Mouse (Mus musculus) liver, adult 2 months (tissue): ENCODE measurements around the gene Tmem178b. TPM values are rescaled to one million over a fixed set of nuclear protein-coding genes. Genes with fewer than 3 reads are reported as not detected.

ENCODE experiments used
- DNase-seq: peaks from one replicate; pipeline ENCODE4 v3.0.0-alpha.2; 2011; ENCODE audit warnings: low read depth, low spot score; ENCODE audit errors: extremely low read depth
- H3K27ac ChIP-seq: fragments of 200-500 bp; replicated peaks from 2 replicates; pipeline ENCODE4 v1.5.1; 2012; ENCODE audit warnings: low read depth, mild to moderate bottlenecking, control low read depth, inconsistent platforms, low read length; ENCODE audit not compliant: insufficient read depth
- H3K27me3 ChIP-seq: fragments of 200-500 bp; 2 replicates; pipeline ENCODE4 v1.6.1; 2012; ENCODE audit warnings: mild to moderate bottlenecking, moderate library complexity, low read length, inconsistent platforms; ENCODE audit not compliant: control insufficient read depth, insufficient read depth
- H3K36me3 ChIP-seq: fragments of 200-500 bp; 2 replicates; pipeline ENCODE4 v1.6.1; 2012; ENCODE audit warnings: low read length, inconsistent platforms; ENCODE audit not compliant: control insufficient read depth, insufficient read depth
- H3K4me1 ChIP-seq: fragments of 200-500 bp; 2 replicates; pipeline ENCODE4 v1.6.1; 2011; ENCODE audit warnings: low read length; ENCODE audit not compliant: control insufficient read depth, insufficient read depth
- H3K4me3 ChIP-seq: fragments of 200-500 bp; 2 replicates; pipeline ENCODE4 v1.5.1; 2011; ENCODE audit warnings: low read depth, mild to moderate bottlenecking, control low read depth, low read length, moderate library complexity; ENCODE audit not compliant: insufficient read depth
- H3K79me2 ChIP-seq: fragments of 200-500 bp; 2 replicates; pipeline ENCODE4 v1.6.1; 2012; ENCODE audit warnings: inconsistent platforms, mild to moderate bottlenecking, low read length, moderate library complexity; ENCODE audit not compliant: control insufficient read depth, insufficient read depth
- H3K9ac ChIP-seq: fragments of 200-500 bp; 2 replicates; pipeline ENCODE4 v1.6.1; 2012; ENCODE audit warnings: low read depth, mild to moderate bottlenecking, control low read depth, inconsistent platforms, low read length
- CTCF ChIP-seq: fragments of 200-500 bp; IDR thresholded peaks from 2 replicates; pipeline ENCODE4 v1.5.1; 2011; ENCODE audit warnings: low read depth, low read length, control low read depth
- POLR2A ChIP-seq: fragments of 200-500 bp; IDR thresholded peaks from 2 replicates; pipeline ENCODE4 v1.6.1; 2011; ENCODE audit warnings: low read length, control low read depth; ENCODE audit not compliant: insufficient read depth; ENCODE audit errors: extremely low read depth
- WGBS: fragments of 180-500 bp; shearing (Covaris S2); methylation state at CpG from one replicate; pipeline ENCODE4 v1.1.7; 2018; 5-methylcytosine and 5-hydroxymethylcytosine counted together
- polyA plus RNA-seq: library from polyadenylated mRNA; depleted of rRNA; stranded (reverse); fragments of >200 nt; gene quantifications from 2 replicates; pipeline ENCODE4 v1.2.3, GENCODE M21; 2012
- total RNA-seq: library from RNA; depleted of rRNA; stranded (reverse); fragments of >200 nt; gene quantifications from 2 replicates; pipeline ENCODE4 v1.2.3, GENCODE M21; 2014

The Tmem178b gene
- total and polyA plus RNA-seq, 2 experiments, result 0.02 to 0.09 TPM

DNA sequence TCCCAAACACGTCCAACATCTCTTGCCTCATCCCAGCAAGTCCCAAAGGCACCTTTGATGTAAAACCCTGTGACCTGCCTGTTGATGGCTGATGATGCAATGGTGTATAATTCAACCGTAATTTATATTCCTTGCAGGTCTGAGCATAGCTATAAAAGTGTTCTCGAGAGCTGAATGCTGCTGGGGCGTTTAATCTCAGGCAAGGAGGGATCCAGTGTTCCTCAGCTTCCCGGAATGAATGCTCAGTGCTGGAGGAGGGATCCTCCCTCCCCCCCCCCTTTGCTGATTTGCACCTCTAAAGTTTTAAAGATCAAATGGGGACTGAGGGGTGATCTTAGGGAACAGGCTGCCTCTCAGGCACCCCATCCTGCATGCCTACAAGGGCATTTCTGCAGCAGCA, 361.0 kb downstream of the Tmem178b start:
- Histone ChIP-seq H3K4me1 (no peaks in the 10 kb centered on the region), H3K79me2 (no peaks in the 10 kb centered on the region), H3K27ac (no peak overlapping the region), H3K27me3 (no peaks in the 10 kb centered on the region), H3K4me3 (no peak overlapping the region), H3K9ac (no peak overlapping the region), H3K36me3 (no peaks in the 10 kb centered on the region)
- TF ChIP-seq POLR2A, result no peak
- TF ChIP-seq CTCF, result no peak
- 61% methylated on average over 5 of the region's 5 CpGs for WGBS
- DNase-seq, result no peak

DNA sequence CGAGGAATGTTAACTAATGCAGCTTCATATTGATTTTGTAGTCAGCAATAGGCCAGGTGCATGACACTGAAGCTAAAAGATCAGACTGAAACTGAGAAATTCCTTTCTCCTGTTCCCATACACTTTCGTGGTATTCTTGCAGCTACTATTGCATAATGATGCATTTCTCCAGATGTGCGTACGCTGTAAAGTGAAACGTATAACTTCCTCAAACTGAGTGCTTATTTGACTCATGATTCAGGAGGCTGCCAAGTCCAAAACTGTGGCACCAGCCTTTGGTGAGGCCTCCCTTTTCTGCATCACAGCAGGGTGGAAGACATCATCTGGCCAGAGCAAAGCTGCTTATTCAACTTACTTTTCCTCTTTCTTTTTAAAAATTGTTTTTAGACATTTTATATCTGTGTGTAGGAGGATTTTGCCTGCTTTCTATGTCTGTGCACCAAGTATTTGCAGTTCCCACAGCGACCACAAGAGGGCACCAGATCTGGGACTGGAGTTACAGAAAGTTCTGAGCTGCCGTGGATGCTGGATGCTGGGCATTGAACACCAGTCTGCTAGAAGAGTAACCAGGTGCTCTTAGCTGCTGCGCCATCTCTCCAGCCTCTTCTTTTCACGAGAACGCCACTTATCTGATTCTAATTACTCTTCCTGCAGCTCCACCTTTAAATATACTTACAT, 362.9 kb downstream of the Tmem178b start:
- no peaks in the 10 kb centered on the region for H3K79me2 ChIP-seq
- H3K4me1 ChIP-seq, result no peaks in the 10 kb centered on the region
- no peak overlapping the region for H3K27ac ChIP-seq
- H3K36me3 ChIP-seq, result no peaks in the 10 kb centered on the region
- H3K27me3 ChIP-seq, result no peaks in the 10 kb centered on the region
- peak; percentile 81 for TF ChIP-seq CTCF
- no peak for TF ChIP-seq POLR2A
- 28% methylated on average over 10 of the region's 10 CpGs for WGBS
- DNase-seq, result peak; percentile 40
- no peak overlapping the region for H3K4me3 ChIP-seq
- H3K9ac ChIP-seq, result no peak overlapping the region

DNA sequence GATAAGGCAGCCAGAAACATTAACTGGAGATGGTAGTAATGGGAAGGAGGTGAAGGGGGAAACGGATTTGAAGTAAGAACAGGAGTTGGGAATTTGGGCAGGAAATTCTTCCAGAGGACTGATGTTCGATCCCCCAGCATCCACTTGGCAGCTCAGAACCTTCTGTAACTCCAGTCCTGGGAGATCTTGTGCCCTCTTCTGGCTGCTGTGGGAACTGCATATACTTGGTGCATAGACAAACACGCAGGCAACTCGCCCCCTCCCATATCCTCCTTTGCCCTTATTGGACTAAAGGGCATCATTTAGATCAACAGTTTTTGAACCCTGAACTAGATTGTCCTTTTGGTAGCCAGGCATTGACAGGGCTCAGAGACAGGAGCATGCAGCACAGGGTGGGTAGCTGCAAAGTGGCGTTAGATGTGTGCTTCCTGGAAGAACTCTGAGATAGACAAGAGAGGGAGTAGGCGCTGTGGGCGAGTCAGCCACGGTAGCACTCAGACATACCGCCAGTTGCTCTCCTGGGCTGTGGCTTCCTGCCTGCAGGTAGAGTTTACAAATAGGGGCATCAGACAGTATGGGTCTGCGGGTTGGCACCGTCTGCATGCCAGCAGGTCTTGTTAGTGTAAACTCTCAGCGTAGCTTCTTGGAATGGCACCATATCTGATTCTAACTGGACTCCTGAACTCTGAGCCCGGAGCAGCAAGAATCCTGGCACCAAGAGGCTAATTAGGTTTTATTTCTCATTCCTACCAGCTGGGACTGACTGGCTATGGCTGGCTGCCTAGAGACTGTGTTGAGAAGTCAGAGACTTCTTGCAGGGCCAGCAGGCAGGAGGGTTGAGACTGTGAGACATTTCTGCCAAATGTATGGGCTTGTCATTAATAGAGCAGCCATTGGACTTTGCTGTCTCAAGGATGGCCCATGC, 364.0 kb downstream of the Tmem178b start:
- H3K79me2 ChIP-seq, result no peaks in the 10 kb centered on the region
- WGBS, result 43% methylated on average over 13 of the region's 13 CpGs
- no peaks in the 10 kb centered on the region for H3K27me3 ChIP-seq
- no peak for TF ChIP-seq POLR2A
- TF ChIP-seq CTCF, result peak; percentile 50
- peak; percentile 78 for DNase-seq
- H3K9ac ChIP-seq, result no peak overlapping the region
- H3K27ac ChIP-seq, result no peak overlapping the region
- H3K4me3 ChIP-seq, result no peak overlapping the region
- H3K36me3 ChIP-seq, result no peaks in the 10 kb centered on the region
- no peaks in the 10 kb centered on the region for H3K4me1 ChIP-seq

DNA sequence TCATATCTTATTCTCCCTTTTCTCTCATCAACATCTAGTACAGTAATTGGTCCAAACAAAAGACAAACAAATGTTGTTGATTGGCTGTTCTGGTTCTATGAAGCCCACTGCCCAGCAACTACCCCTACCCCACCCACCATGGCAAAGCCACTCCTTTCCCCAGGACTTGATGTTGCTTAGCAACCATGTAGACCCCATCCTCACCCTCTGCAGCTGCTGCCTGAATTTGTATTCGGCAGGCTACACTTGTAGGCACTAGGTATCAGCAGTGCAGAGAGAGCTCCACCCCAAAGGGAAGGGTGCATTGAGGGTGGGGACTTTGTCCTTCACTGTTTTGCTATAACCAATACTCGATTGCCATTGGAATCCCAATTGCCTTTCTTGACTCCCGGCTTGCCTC, 365.8 kb downstream of the Tmem178b start:
- Histone ChIP-seq H3K4me1 (no peaks in the 10 kb centered on the region), H3K27ac (no peak overlapping the region)

DNA sequence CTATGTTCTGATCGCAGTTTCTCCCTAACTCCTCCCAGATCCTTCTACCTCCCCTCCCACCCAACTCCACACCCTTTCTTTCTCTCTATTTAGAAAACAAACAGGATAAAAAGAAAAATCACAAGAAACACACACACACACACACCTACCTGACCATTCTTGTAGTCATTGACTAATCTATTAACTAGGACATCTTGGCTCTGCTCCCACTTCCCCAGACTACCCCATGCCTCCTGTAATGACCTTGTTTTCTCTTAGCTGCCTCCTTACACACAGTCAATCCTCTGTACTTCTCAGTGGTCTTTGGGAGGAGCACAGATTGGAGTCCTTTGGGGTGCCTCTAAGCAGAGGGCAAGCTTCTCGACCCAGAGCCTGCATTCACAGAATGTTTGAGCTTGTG, 367.6 kb downstream of the Tmem178b start:
- Histone ChIP-seq H3K4me3 (no peak overlapping the region), H3K4me1 (no peaks in the 10 kb centered on the region), H3K9ac (no peak overlapping the region), H3K27ac (no peak overlapping the region), H3K27me3 (no peaks in the 10 kb centered on the region), H3K79me2 (no peaks in the 10 kb centered on the region), H3K36me3 (no peaks in the 10 kb centered on the region)
- DNase-seq, result peak; percentile 8
- WGBS, result 66% methylated on average over 2 of the region's 2 CpGs
- TF ChIP-seq CTCF, result no peak
- TF ChIP-seq POLR2A, result no peak

More for the DNA sequence above, 365.8 kb downstream of the Tmem178b start:
- WGBS, result 76% methylated on average over 3 of the region's 3 CpGs
- Histone ChIP-seq H3K36me3 (no peaks in the 10 kb centered on the region), H3K9ac (no peak overlapping the region), H3K79me2 (no peaks in the 10 kb centered on the region), H3K4me3 (no peak overlapping the region), H3K27me3 (no peaks in the 10 kb centered on the region)
- DNase-seq, result no peak
- no peak for TF ChIP-seq POLR2A
- TF ChIP-seq CTCF, result no peak
